Mouse (Mus musculus): ENCODE measurements around the gene Polr1c. TPM values are rescaled to one million over a fixed set of nuclear protein-coding genes. Genes with fewer than 3 reads are reported as not detected.

Polr1c gene
- total RNA-seq, 2 experiments from 2014 or later = 22.2 to 25.1 TPM

DNA sequence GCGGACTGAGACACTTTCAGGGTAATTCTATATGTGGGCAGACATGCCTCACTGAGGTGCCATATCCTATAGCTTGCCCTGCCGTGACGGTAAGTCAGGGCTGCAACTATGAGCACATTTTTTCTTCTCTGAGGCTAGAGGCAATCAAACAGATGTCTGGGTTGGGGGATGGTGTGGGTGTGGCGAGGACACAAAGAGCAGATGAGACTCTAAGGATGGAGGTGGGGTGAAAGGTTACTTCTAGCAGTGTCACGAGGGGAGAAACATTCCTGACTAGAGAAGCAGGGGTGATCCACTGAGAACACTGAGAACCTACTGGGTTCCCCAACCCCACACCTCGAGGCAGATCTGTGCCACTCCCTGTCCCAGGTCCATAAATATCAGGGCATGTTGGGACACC lies 19.1 kb upstream of the Polr1c start:
- DNase-seq = no peak
- intact Hi-C loops (cut with DNase I) = loop anchor here (1.0 to 5.0 kb wide), 2 partner anchors 31 to 115 kb away; partner anchors contain the start of gene Zfp318

DNA sequence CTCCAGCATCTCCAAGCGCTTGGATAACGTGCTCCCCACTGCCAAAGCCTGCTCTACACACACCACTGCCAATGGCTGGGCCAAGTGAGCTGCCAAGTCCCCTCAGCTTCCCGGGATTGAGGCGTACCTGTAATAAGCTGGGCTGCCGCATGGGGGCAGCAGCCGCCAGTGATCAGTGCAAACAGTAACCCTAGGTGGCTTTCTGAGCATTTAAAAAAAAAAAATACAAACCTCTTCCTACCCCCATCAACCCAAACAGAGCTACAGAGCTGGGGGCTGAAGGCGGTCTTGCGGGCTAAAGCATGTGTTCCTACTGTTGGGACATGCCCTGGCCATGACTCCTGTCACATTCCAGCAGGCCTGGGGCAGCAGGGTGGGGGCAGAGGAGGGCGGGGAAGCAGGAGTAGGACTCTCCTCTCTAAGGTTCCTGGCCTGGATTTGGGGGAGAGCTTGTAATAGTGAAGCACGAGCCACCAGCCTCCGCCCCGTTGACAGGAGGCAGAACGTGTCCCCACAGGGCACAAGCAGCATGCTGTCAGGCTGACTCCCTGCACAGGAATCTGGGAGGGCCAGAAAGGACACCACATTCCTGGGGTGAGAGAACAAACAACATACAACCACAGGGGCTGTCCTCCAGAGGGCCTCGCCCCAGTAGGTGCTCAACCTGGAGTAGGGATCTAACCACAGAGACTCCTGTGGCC lies 18.2 kb upstream of the Polr1c start:
- intact Hi-C loops (cut with DNase I) = loop anchor here (1.0 to 5.0 kb wide), 2 partner anchors 32 to 116 kb away; partner anchors contain the start of gene Zfp318
- DNase-seq = peak; percentile 82 to 88

DNA sequence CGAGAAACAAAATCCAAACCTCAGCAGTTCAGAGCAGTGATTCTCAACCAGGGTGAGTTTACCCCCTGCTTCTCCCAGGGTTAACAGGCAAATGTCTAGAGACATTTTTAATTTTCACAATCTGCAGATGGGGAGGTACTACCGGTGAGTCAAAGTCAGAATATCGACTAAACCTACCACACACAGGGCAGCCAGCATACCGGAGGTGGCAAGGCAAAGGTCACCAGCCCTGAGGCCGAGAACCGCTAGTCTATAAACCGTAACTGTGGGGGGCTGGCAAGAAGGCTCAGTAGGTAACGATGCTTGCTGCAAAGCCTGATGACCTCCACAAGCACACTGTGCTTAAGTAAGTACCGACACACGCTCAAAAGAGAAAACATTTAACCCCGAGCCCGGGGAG lies 17.6 kb upstream of the Polr1c start:
- DNase-seq = no peak
- intact Hi-C loops (cut with DNase I) = loop anchor here (5.0 kb wide), 1 partner anchor 117 kb away; the partner anchor contains the start of gene Zfp318

DNA sequence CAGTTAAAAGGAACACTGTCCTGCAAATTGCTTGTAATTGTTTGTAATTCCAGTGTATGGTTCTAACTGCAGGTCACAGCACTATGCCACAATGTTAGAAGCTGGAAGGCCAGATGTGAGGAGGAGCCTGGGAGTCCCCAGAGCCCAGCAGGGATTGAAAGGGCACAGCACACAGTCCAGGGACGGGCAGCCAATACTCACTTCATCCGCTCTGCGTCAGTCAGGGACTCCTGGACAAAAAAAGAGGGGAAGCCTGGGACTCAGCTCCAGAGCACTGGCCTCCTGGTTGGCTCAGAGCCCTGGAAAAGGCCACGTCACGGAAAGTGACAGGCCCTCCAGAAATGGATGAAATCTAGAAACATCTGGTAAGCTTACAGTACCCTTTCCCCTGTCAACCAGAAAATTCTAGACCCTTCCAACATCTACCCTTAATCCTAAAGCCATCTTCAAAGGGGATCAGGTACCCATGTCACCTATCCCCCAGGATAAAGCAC lies 14.4 kb upstream of the Polr1c start:
- peak in 1 of 2 experiments; percentile 43 for DNase-seq
- intact Hi-C loops (cut with DNase I) = no loop called here

DNA sequence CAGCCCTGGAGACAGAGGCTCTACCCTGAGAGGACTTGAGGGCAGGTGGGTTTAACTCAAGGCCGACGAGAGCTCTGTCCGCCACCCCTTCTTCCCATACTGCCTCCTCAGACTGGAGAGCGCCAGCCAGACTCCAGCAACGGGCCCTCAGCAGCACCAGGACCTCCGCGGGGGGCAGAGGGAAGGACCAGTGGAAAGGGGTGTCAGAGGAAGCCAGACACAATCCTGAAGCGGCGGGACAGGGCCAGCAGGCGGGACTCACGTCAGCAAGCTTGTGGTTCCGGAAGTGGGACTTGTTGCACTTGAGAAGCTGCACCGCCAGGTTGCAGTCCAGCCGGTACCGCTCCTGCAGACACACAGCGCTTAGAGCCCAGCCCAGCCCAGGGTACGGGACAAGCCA lies 11.8 kb upstream of the Polr1c start:
- DNase-seq = no peak
- intact Hi-C loops (cut with DNase I) = no loop called here

DNA sequence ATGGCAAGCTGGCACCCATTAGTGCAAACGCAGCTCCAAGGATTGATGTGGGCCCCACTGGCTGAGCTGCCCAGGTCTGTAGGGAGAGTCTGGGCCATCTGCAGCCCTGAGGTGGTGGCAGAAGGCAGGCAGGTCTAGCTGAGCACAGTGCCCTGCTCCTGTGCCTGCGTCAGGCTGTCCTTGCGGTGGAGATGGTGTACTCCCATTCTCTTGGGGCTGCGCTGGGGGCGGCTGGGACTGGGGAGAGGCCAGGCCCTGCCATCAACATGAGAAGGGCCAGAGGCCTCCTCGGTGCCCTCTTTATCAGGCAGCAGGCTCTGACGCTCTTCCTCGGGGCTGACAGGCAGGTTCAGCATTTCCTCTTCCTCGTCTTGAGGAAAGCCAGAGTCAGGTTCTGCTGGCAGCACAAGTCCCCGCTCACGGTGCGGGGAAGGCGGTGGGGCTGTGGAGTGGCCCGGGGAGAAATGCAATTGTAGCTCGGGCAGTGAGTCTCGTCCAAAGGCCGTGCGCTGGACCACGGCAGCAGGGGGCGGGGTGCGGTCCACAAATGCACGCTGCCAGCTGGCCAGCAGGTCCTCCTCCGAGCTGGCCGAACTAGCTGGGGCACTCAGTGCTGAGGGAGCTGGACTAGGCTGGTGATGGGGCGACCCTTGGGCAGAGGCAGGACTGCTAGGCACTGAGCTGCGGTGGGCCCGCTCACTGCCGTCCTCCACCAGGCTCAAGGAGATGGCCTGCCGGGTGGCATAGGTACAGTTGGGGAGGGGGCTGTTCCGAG lies 10.6 kb upstream of the Polr1c start:
- no peak for DNase-seq
- intact Hi-C loops (cut with DNase I) = no loop called here

DNA sequence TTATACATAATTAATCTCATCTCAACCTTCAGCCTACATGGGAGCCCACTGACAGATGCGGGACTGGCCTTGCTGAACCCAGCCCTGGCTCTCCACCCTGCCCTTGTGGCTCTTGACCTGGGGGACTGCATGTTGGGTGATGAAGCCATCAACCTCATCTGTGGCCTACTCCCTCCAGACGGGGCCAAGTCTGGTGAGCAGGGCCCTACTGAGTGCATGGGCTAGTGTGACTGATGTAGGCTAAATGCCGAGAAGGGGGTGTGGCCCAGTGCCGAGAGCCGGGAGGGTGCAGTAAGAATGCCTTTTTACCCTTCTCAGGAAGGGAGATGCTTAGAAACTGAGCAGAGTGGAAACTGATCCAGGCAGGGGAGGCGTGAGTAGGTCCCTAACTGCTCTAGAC lies 7.3 kb upstream of the Polr1c start:
- no peak for DNase-seq
- intact Hi-C loops (cut with DNase I) = no loop called here

DNA sequence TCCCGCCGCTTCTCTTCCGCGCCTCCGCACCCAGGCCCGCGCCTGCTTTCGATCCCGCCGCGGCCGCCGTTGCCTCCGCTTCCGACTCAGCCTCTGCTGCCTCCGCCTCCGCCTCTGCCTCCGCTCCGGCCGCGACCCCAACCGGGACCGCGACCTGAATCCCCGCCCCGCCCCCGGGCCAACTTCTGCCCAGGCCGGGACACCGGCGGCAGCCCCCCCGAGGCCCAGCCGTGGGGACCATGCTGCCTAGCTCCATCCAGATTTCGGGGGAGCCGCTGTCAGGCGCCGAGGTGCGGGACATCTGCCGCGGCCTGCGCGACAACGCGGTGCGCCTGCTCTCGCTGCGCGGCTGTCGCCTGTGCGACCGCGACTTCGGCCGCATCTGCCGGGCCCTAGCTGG lies 6.3 kb upstream of the Polr1c start:
- no peak for DNase-seq
- intact Hi-C loops (cut with DNase I) = loop anchor here (5.0 kb wide), 1 partner anchor 522 kb away; the partner anchor contains the start of gene 1600014C23Rik

DNA sequence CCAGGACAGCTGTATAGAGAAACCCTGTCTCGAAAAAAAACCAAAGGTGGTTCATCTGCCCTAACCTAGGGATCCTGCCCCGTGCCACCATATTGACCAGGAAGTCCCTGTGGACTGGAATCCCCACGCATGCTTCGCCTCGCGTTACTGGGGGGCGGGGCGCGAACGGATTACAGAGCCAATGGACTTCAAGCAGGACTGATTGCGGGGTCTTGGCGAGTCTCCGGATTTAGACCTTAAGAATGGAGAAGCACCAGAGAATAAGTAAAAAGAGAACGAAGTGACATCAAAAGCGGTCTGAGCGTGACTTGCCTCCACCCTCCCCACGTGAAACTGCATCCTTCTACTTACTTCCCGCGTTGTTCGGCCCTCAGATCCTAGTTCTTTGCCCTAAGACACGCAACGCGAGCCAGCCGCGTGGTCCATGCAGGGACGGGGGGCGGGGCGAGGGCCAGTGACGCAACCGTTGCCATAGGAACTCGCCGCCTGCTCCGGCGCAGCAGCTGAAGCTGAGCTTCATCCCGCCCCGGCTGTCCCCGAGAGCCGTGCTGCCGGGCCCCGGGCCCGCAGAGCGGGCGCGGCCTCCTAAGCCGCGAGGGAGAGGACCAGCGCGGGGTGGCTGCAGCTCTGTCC lies 5.7 kb upstream of the Polr1c start, which contains the start of gene Lrrc73:
Gene Lrrc73 (plus strand): TSS at position 80 of the 633 bp plus-strand sequence.
- intact Hi-C loops (cut with DNase I) = loop anchor here (5.0 kb wide), 1 partner anchor 521 kb away; the partner anchor contains the start of gene 1600014C23Rik
- peak; percentile 91 to 95 for DNase-seq

DNA sequence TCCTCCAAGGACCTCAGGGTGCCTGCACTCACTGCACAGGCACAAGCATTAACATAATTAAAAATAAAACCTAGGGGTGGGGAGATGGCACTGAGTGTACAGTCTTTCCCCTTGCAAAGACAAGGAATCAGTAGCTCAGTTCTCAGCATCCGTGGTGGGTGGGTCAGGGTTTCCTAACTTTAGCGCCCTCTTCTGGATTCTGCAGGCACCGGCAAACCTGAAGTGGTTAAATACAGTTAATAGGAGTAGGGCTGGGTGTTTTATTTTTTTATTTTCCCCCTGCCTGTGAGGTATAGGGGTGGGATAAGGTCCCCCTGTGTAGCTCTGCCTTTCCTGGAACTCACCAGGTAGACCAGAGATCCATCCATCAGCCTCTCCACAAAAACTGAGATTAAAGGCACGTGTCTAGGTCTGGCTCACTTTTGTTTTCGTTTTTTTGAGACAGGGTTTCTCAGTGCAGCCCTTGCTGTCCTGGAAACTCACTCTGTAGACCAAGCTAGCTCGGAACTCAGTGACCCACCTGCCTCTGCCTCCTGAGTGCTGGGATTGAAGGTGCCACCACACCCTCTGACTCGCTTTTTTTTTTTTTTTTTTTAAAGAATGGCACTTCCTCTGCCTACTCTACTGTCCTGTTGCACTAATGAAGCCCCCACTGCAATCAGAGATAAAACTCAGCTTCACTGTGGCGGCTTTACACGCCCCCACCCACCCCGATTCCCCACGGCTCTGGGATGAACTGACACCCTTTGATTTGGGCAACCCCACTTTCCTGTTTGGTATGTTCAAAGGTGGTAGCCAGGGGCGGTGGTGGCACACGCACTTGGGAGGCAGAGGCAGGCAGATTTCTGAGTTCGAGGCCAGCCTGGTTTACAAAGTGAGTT lies 5.0 kb upstream of the Polr1c start:
- no peak for DNase-seq

DNA sequence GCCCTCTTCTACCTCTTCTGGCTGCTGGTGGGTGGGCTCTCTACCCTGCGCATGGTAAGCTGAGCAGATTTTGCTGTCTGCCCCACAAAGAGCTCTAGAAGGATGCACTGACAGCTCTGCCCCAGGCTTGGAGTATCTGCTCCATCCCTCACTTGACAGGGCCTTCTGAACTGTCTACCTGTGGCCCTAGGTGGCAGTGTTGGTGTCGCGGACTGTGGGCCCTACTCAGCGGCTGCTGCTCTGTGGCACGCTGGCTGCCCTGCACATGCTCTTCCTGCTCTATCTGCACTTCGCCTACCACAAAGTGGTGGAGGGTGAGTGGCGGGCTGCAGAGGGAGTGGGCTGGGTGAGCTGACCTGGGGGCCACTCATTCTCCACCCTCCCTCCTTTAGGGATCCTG lies 3.3 kb upstream of the Polr1c start:
- no peak for DNase-seq
- intact Hi-C loops (cut with DNase I) = loop anchor here (5.0 kb wide), 1 partner anchor 519 kb away; the partner anchor contains the start of gene 1600014C23Rik

More for the DNA sequence above, 5.0 kb upstream of the Polr1c start:
- intact Hi-C loops (cut with DNase I) = loop anchor here (5.0 kb wide), 1 partner anchor 521 kb away; the partner anchor contains the start of gene 1600014C23Rik

DNA sequence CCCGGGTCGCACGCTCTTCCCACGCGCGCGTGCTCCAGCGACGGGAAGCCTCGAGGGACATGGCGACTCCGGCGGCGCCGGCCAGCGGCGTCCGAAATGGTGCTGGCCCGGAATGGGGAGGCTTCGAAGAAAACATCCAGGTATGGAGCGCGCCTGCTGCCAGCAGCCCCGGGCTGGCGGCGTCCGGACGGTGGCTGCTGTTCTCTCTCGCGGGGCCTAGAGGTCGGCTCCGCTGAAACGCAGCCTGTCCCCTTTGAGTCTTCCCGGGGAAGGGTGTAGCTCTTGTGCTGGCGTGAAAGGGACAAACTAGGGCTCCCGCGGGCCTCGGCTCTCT lies 302 bp upstream of the Polr1c start:
- intact Hi-C loops (cut with DNase I) = loop anchor here (2.0 to 5.0 kb wide), 2 partner anchors 45 to 134 kb away; partner anchors contain the start of genes Polh, Xpo5 and Zfp318
- DNase-seq = no peak

DNA sequence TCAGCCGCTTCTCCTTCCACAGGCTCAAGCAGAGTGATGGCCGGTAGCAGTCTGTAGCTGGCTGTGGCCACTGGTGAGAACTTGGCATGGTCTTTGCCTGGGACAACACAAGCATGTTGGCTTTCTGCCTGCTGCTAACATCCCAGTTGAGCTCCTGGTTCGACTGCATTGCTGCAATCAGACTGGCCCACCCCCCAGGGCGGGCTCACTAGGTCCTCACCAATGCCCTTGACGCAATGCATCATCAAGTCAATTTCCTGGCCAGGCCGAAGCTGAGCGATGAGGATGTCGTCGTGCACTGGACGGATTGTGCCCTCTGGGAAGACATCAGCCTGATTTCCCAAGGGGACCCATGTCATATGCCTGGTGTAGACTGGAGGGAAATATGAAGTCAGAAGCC lies 3.3 kb downstream of the Polr1c start:
- intact Hi-C loops (cut with DNase I) = no loop called here
- no peak for DNase-seq

DNA sequence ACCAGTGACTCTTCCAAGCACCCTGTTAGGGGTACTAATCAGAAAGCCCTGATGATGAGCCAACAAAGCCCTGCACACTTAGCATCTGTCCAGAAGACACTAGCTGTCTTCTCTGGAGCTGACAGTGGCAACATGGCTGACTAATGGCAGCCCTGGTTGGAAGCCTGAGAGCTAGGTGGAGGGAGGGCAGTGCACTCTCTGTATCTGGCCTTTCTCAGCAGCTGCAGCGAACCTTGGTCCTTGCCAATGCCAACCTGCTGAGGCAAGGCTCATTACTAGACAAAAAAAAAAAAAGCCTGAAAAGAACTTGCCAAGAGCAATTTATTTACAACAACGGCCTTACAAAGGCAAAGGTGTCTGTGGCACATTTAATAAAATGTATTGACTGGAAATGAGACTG lies 4.2 kb downstream of the Polr1c start:
- DNase-seq = no peak
- intact Hi-C loops (cut with DNase I) = no loop called here

DNA sequence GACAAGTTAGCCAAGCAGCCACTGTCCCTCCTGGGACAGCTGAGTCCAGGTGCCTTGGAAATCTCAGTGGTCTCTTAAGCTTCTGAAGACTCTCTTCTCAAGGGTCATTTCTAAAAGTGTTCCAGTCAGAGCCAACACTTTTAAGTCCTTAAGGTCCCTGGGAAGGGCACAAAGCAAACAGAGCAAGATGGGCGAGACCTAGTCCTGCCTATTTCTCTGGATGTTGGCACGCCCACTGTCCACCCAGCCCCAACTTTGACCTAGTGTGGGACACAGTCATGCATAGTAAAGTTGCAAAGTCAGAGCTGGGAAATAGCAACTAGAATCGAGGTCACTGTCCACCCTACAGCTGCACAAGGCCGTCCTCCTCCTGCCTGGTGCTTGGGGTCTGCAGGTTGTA lies 4.9 kb downstream of the Polr1c start:
- DNase-seq = no peak
- intact Hi-C loops (cut with DNase I) = no loop called here

DNA sequence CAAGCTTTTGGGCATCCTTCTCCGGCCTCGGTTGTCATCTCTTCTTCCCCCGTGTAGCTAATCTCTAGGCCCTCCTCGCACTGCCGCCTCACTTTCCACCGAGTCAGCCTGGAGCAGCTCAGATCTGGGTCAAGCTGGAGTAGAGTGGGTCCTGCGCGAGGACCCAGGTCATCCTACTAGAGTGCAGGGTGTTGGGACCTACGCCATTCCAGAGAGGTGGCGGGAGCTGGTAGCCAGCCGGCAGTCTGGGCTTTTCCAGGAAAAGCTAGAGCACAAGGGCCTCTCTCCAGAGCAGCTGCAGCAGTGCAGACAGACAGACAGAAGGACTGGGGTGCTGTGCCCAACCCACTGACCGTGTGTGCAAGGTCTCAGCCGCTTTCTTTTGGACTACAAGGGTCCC lies 5.6 kb downstream of the Polr1c start:
- DNase-seq = no peak
- intact Hi-C loops (cut with DNase I) = no loop called here

DNA sequence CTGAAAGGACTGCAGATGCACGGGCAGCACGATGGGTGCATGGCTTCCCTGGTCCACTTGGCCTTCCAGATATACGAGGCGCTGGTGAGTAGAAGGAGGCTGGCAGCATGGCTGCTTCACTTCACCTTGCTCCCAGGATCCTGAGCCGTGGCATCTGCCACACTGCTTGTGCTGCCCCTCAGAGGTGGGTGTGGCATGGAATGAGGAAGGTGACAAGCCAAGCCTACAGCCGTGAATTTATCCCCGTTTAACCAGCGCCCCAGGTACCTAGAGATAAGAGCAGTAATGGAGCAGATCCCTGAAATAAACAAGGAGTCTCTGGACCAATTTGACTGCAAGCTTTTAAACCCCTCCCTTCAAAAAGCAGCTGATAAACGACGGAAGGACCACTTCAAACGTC lies 6.4 kb downstream of the Polr1c start:
- intact Hi-C loops (cut with DNase I) = no loop called here
- no peak for DNase-seq

DNA sequence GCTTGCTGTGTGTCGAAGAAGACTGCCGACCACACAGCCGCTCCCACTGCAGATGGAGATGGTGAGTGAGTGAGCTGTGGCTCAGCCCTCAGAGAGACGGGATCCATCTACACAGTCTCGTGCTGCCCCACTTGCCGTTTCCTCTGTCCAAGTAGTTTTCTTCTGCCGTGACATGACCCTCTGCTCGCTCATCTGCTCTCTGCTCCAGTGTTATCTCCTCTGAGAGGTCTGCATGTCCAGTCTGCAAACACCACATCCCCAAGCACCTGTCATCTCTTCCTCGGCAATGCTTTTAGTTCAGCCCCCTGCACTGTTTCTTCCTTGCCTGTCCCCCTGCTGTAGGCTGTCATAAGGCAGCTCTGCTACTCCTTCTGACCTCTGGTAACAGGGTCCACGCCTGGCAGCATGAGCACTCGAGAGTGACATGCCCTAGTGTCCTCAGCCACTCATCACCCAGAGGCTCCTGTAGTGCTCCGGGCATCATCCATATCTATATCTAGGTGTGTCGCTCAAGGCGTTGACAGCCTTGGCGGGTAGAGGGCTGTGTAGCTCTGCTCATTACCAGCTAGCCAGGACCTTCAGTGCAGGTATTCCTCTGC lies 8.2 kb downstream of the Polr1c start:
- intact Hi-C loops (cut with DNase I) = no loop called here
- no peak for DNase-seq

DNA sequence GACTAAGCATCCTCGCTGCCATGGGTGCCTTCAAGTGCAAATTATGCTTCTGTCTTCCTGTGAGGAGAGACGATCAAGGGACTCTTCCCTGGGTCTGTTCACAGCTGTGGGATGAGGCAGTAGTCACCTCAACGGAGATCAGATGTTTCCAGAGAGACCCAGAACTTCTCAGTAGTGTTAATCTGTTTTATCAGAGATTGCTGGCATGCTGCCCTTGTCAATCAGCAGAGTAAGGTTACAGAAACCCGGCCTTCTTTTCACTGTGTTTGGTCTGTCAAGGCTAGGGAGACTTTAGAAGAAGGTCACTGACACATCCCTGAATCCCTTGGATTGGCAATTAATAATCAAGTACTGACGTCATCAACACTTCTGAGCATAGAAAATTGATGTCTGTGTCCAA lies 10.4 kb downstream of the Polr1c start:
- no peak for DNase-seq
- intact Hi-C loops (cut with DNase I) = no loop called here

DNA sequence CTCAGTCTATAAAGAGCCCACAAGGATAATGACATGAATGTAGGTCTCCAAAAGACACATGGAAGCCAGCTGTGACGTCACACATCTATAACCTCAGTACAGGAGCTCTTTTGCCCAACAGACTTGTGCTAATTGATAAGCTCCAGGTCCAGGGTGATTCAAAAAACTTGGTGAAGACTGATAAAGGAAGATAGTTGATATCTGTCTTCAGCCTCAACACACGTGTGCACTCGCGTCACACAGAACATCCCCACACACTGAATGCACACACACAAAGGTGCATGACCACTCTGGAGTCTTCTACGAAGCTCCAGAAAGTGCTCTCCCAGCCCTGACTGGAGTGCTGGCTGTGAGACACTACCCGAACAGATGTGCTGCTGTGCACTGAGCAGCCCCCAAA lies 10.8 kb downstream of the Polr1c start:
- intact Hi-C loops (cut with DNase I) = no loop called here

More for the DNA sequence above, 10.8 kb downstream of the Polr1c start:
- DNase-seq = no peak
